In the genomic region with DNA sequence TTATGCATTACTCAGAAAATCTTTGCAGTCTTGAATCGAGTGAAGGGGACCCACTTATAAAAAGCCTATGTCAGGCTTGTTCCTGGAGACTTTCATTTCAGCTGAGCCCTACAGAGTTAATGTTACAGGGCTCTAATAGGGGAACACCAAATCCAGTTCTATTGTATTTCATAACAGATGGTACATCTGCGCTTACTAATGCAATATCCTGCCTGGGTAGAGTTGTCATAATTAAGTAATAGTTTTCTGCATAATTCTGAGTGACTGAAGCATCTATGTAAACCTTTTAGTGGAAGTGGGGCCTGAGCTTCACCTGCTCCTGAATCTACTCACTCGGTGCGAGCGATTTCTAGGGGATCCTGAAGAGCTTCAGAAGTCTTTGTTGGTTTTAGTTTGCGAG, we compare ENCODE assay signal across 25 mouse cellular contexts.
DNase-seq lines count a peak whose midpoint lies in the region; ATAC-seq and TF ChIP-seq lines count a peak whose summit lies in the region.
"Had no signal": no experiment of that assay in that cellular context is flagged by ENCODE, and none has a peak within 500 bp of the region (broad histone marks: within the 10 kb centered on the region; RNA-seq: fewer than 3 reads in every experiment).

No protein-coding gene starts in this region.

- TF ChIP-seq EP300 in stomach, postnatal 0 days (optimal IDR thresholded peaks at IDR 0.05), result no peak

- H3K9me3 ChIP-seq in kidney, embryonic 14.5 days (ENCODE audit: control insufficient read depth, low read length), result no peaks in the 10 kb centered on the region
- H3K9me3 ChIP-seq in stomach, embryonic 15.5 days, result no peaks in the 10 kb centered on the region
- no peaks in the 10 kb centered on the region for H3K9me3 ChIP-seq in stomach, postnatal 0 days (ENCODE audit: control insufficient read depth, low read length)
- no peaks in the 10 kb centered on the region for H3K9me3 ChIP-seq in stomach, embryonic 16.5 days (replicated peaks; ENCODE audit: control insufficient read depth, low read length)
- no peaks in the 10 kb centered on the region for H3K9me3 ChIP-seq in forebrain, embryonic 11.5 days (ENCODE audit: control insufficient read depth, low read length)
- H3K9me3 ChIP-seq: embryonic facial prominence, embryonic 12.5 days; embryonic facial prominence, embryonic 15.5 days; forebrain, embryonic 12.5 days; forebrain, embryonic 15.5 days; heart, embryonic 10.5 days; hindbrain, embryonic 12.5 days had no signal

- H3K4me3 ChIP-seq in kidney, embryonic 14.5 days (ENCODE audit: low read length), result no peak overlapping the region
- H3K4me3 ChIP-seq in stomach, embryonic 15.5 days (replicated peaks), result no peak overlapping the region
- H3K4me3 ChIP-seq in stomach, postnatal 0 days (ENCODE audit: low read depth, low read length), result no peak overlapping the region
- H3K4me3 ChIP-seq in stomach, embryonic 16.5 days (replicated peaks; ENCODE audit: low read length), result no peak overlapping the region
- no peak overlapping the region for H3K4me3 ChIP-seq in forebrain, embryonic 11.5 days (ENCODE audit: low read depth, low read length)
- H3K4me3 ChIP-seq: embryonic facial prominence, embryonic 12.5 days; embryonic facial prominence, embryonic 15.5 days; forebrain, embryonic 12.5 days; forebrain, embryonic 15.5 days; heart, adult 2 months; heart, embryonic 10.5 days; heart, embryonic 13.5 days; hindbrain, embryonic 12.5 days; hindbrain, embryonic 15.5 days had no signal

- no peaks in the 10 kb centered on the region for H3K4me1 ChIP-seq in kidney, embryonic 14.5 days (ENCODE audit: control insufficient read depth, insufficient read depth, low read length)
- H3K4me1 ChIP-seq in stomach, embryonic 15.5 days, result no peaks in the 10 kb centered on the region
- H3K4me1 ChIP-seq in stomach, postnatal 0 days (replicated peaks; ENCODE audit: control insufficient read depth, insufficient read depth), result no peaks in the 10 kb centered on the region
- H3K4me1 ChIP-seq in stomach, embryonic 16.5 days (ENCODE audit: control insufficient read depth, insufficient read depth, low read length), result no peaks in the 10 kb centered on the region
- no peaks in the 10 kb centered on the region for H3K4me1 ChIP-seq in forebrain, embryonic 11.5 days (replicated peaks; ENCODE audit: control insufficient read depth, insufficient read depth, low read length)
- H3K4me1 ChIP-seq: embryonic facial prominence, embryonic 12.5 days; embryonic facial prominence, embryonic 15.5 days; forebrain, embryonic 12.5 days; forebrain, embryonic 15.5 days; heart, embryonic 10.5 days; heart, embryonic 13.5 days; hindbrain, embryonic 12.5 days; hindbrain, embryonic 15.5 days had no signal

- no peak for ATAC-seq in kidney, embryonic 14.5 days (ENCODE audit: low FRiP score, low TSS enrichment)
- ATAC-seq in stomach, embryonic 15.5 days (ENCODE audit: insufficient read depth, low FRiP score, low read depth), result no peak
- ATAC-seq in stomach, postnatal 0 days (ENCODE audit: low FRiP score, low TSS enrichment), result no peak
- ATAC-seq in stomach, embryonic 16.5 days (ENCODE audit: insufficient read depth, low FRiP score), result no peak
- no peak for ATAC-seq in forebrain, embryonic 11.5 days (replicated peaks; ENCODE audit: low FRiP score)
- ATAC-seq: forebrain, embryonic 15.5 days; Patski had no signal

- no peak for DNase-seq in kidney, postnatal 25 days
- DNase-seq in stomach, postnatal 0 days (ENCODE audit: low spot score), result no peak
- no peak for DNase-seq in forebrain, embryonic 11.5 days (ENCODE audit: low spot score)
- DNase-seq: adrenal gland, postnatal 10 days; adrenal gland, postnatal 36 days; B cell, adult 2 months; cerebellum, adult 18-20 months; cerebellum, adult 9-10 months; cerebellum, postnatal 14 days; gastrocnemius, postnatal 25 days; heart, adult 2 months; heart, postnatal 14 days had no signal

- no peak overlapping the region for H3K4me2 ChIP-seq in kidney, embryonic 14.5 days (replicated peaks; ENCODE audit: low read depth, low read length)
- H3K4me2 ChIP-seq in stomach, embryonic 15.5 days, result no peak overlapping the region
- no peak overlapping the region for H3K4me2 ChIP-seq in stomach, postnatal 0 days (replicated peaks; ENCODE audit: low read depth)
- H3K4me2 ChIP-seq in stomach, embryonic 16.5 days (ENCODE audit: low read depth, low read length), result no peak overlapping the region
- no peak overlapping the region for H3K4me2 ChIP-seq in forebrain, embryonic 11.5 days (ENCODE audit: low read depth, low read length, severe bottlenecking)
- H3K4me2 ChIP-seq: embryonic facial prominence, embryonic 12.5 days; embryonic facial prominence, embryonic 15.5 days; forebrain, embryonic 12.5 days; forebrain, embryonic 15.5 days; heart, embryonic 13.5 days; hindbrain, embryonic 12.5 days; hindbrain, embryonic 15.5 days had no signal

- WGBS in kidney, embryonic 14.5 days, result 90% methylated on average over 6 of the region's 6 CpGs
- 71% methylated on average over 6 of the region's 6 CpGs for WGBS in stomach, embryonic 15.5 days
- 75% methylated on average over 6 of the region's 6 CpGs for WGBS in stomach, postnatal 0 days
- WGBS in stomach, embryonic 16.5 days, result 81% methylated on average over 6 of the region's 6 CpGs
- 90% methylated on average over 6 of the region's 6 CpGs for WGBS in forebrain, embryonic 11.5 days

- no peak overlapping the region for H3K9ac ChIP-seq in kidney, embryonic 14.5 days (ENCODE audit: low read depth, low read length)
- H3K9ac ChIP-seq in stomach, embryonic 15.5 days, result no peak overlapping the region
- no peak overlapping the region for H3K9ac ChIP-seq in stomach, postnatal 0 days (ENCODE audit: low read length)
- no peak overlapping the region for H3K9ac ChIP-seq in stomach, embryonic 16.5 days (ENCODE audit: low read length)
- H3K9ac ChIP-seq in forebrain, embryonic 11.5 days (ENCODE audit: low read length), result no peak overlapping the region
- H3K9ac ChIP-seq: embryonic facial prominence, embryonic 12.5 days; embryonic facial prominence, embryonic 15.5 days; forebrain, embryonic 12.5 days; forebrain, embryonic 15.5 days; heart, embryonic 13.5 days; hindbrain, embryonic 12.5 days; hindbrain, embryonic 15.5 days had no signal

- no peaks in the 10 kb centered on the region for H3K36me3 ChIP-seq in kidney, embryonic 14.5 days (ENCODE audit: control insufficient read depth, insufficient read depth, low read length)
- no peaks in the 10 kb centered on the region for H3K36me3 ChIP-seq in stomach, embryonic 15.5 days
- no peaks in the 10 kb centered on the region for H3K36me3 ChIP-seq in stomach, postnatal 0 days (ENCODE audit: control insufficient read depth, insufficient read depth, low read length)
- H3K36me3 ChIP-seq in stomach, embryonic 16.5 days (ENCODE audit: control insufficient read depth, insufficient read depth, low read length), result no peaks in the 10 kb centered on the region
- H3K36me3 ChIP-seq in forebrain, embryonic 11.5 days (ENCODE audit: control insufficient read depth, insufficient read depth, low read length), result no peaks in the 10 kb centered on the region
- H3K36me3 ChIP-seq: embryonic facial prominence, embryonic 12.5 days; embryonic facial prominence, embryonic 15.5 days; forebrain, embryonic 12.5 days; forebrain, embryonic 15.5 days; G1E; heart, embryonic 10.5 days; heart, embryonic 13.5 days; hindbrain, embryonic 12.5 days; hindbrain, embryonic 15.5 days had no signal

- peak overlapping the region; percentile 42; the same call in 1 of the 2 replicates for H3K27ac ChIP-seq in kidney, embryonic 14.5 days (ENCODE audit: low read depth, low read length)
- peak overlapping the region; percentile 18; the same call in 1 of the 2 replicates for H3K27ac ChIP-seq in stomach, embryonic 15.5 days
- no peak overlapping the region for H3K27ac ChIP-seq in stomach, postnatal 0 days (replicated peaks)
- H3K27ac ChIP-seq in stomach, embryonic 16.5 days (ENCODE audit: low read length), result 0 out of 2 replicates have a peak overlapping the region, but pooled peaks have one; percentile 2
- H3K27ac ChIP-seq in forebrain, embryonic 11.5 days (ENCODE audit: low read depth, low read length), result no peak overlapping the region
- H3K27ac ChIP-seq: embryonic facial prominence, embryonic 12.5 days; embryonic facial prominence, embryonic 15.5 days; forebrain, embryonic 12.5 days; forebrain, embryonic 15.5 days; heart, adult 2 months; heart, embryonic 10.5 days; heart, embryonic 13.5 days; hindbrain, embryonic 12.5 days; hindbrain, embryonic 15.5 days had no signal

- TF ChIP-seq CTCF in stomach, postnatal 0 days (IDR thresholded peaks at IDR 0.05; ENCODE audit: low read depth), result no peak

- H3K27me3 ChIP-seq in kidney, embryonic 14.5 days (ENCODE audit: control insufficient read depth, insufficient read depth, low read length), result no peaks in the 10 kb centered on the region
- no peaks in the 10 kb centered on the region for H3K27me3 ChIP-seq in stomach, embryonic 15.5 days (replicated peaks)
- H3K27me3 ChIP-seq in stomach, postnatal 0 days (ENCODE audit: control insufficient read depth, insufficient read depth, low read length), result no peaks in the 10 kb centered on the region
- H3K27me3 ChIP-seq in stomach, embryonic 16.5 days (ENCODE audit: control insufficient read depth, insufficient read depth, low read length), result no peaks in the 10 kb centered on the region
- no peaks in the 10 kb centered on the region for H3K27me3 ChIP-seq in forebrain, embryonic 11.5 days (ENCODE audit: control insufficient read depth, insufficient read depth, low read length)
- H3K27me3 ChIP-seq: embryonic facial prominence, embryonic 12.5 days; embryonic facial prominence, embryonic 15.5 days; forebrain, embryonic 12.5 days; forebrain, embryonic 15.5 days; heart, embryonic 13.5 days; hindbrain, embryonic 12.5 days; hindbrain, embryonic 15.5 days had no signal

Comparison
In these comparisons a context has a peak if more than half of its experiments do, and no peak if none do; other contexts are left out.
1. H3K27ac ChIP-seq: peak in kidney, embryonic 14.5 days (single experiment), stomach, embryonic 15.5 days (single experiment) and stomach, embryonic 16.5 days (single experiment); none in stomach, postnatal 0 days (single experiment) and forebrain, embryonic 11.5 days (single experiment).